Mouse (Mus musculus) C2C12 (cell line): ENCODE measurements around the gene Pex12.

Experiments used
- CTCF ChIP-seq: IDR thresholded peaks from one replicate; pipeline ENCODE4 v1.5.1; 2011; ENCODE audit not compliant: control insufficient read depth, insufficient read depth, insufficient read length
- MYOD1 ChIP-seq: IDR thresholded peaks from one replicate; pipeline ENCODE4 v1.6.1; 2011; ENCODE audit warnings: low read depth; ENCODE audit not compliant: control insufficient read depth, insufficient read length

DNA sequence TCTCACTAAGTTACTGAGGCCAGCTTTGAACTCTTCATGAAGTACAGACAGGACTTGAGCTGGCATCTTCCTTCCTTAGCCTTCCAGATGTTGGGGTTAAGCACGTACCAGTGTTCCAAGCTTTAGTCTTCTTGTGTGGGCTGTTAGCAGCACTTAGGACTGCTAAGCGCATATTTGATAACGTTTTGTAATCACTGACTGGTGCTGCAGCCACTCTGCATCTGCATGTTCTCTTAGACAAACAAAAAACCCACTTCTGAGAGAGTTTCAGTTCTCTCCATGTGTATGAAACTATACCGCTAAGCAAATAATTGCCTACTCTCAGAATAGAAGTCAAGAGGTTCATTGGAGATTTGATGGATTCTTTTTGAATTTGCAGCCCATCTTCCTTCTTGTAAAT lies 16.7 kb upstream of the Pex12 start:
- TF ChIP-seq CTCF (no peak), MYOD1 (no peak)
